Mouse (Mus musculus): ENCODE results near the gene Smg5.
A peak's percentile ranks its signal among the peaks of the same experiment; 100 is the strongest.
"Not testable (repeated sequence)": the region's sequence is repeated elsewhere in the genome, so short reads cannot be mapped to it uniquely, and the experiment has no call there.

The Smg5 gene

GRCm38 (mm10) chr3:88354396-88355165 is 18.5 kb downstream of the Smg5 start:
- DNase-seq = no peak

DNA sequence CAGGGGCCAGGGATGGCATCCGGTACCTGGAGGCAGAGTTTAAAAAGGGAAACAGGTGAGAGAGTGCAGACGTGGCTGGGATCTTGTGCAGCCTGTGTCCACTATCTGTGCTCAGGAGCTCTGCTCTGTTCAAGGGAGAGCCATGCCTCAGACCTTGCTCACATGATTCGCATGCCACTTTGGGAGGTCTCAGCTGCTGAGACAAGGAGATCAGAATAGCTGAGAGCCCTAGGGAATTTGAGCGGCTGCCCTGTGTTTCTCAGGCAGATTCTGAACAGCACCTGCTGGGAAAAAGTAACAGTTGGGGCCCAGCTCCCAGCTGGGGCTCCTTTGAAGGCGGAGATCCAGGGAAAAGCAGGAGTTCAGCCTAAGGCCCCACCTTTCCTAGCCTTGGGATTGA is 23.5 kb downstream of the Smg5 start:
- no peak for DNase-seq

GRCm38 (mm10) chr3:88359989-88360388 is 23.9 kb downstream of the Smg5 start:
- DNase-seq = no peak

- no peak for DNase-seq
Observed at GRCm38 (mm10) chr3:88361096-88361495, 25.0 kb downstream of the Smg5 start.

DNA sequence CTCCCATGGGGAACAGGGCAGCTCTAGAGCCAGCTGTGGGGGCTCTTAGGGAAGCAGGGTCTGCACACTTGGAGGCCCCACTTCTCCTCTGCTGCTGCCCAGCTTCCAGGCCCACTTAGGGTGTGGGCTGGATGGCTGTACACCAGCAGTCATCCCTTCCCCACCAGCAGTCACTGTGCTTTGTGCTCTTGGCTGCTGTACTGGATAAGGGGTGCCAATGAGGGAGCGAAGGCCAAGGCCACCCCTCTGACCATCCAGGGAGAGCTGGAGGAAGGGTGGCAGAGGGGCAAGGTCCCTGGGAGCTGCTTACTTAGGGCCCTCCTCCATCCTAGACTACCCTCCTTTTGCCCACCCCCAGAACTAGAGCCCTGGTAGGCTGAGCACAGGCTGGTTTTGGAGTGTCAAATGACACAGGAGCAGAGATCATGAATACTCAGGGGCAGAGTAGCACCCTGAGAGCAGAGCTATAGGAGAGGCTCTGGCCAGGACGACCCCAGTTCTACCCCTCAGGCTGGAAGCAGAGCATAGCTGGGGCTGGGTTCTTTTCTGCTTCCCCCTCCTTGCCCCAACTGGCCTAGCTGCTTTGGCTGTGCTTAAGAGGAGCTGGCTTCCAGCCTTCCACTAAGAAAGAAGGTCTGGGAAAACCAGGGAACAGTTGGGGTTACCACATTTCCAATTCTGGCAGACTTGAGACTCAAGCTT is 25.7 kb downstream of the Smg5 start:
- no peak for DNase-seq

DNA sequence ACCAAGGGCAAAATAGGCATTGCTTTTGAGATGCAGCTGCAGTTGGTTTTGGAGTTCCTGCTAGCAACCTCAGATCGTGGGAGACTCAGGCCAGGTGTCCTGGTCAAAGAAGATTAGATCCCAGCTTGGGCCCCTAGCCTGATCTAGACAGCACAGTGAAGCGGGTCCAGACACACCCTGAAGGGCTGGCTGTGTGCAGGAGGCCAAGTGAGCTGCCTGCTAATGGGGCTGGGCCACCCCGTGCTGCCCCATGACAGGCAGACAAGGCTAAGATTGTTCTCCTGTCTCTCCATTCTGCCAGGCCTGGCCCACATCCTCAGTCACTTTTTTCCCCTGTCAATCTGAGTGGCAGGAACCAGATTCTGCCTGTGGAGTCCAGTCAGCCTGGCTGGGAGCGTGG is 27.6 kb downstream of the Smg5 start:
- no peak for DNase-seq

- DNase-seq = peak; percentile 55
Observed at GRCm38 (mm10) chr3:88364337-88364736, 28.3 kb downstream of the Smg5 start, which contains the start of gene Paqr6. Gene Paqr6 (plus strand): TSS chr3:88364584.

DNA sequence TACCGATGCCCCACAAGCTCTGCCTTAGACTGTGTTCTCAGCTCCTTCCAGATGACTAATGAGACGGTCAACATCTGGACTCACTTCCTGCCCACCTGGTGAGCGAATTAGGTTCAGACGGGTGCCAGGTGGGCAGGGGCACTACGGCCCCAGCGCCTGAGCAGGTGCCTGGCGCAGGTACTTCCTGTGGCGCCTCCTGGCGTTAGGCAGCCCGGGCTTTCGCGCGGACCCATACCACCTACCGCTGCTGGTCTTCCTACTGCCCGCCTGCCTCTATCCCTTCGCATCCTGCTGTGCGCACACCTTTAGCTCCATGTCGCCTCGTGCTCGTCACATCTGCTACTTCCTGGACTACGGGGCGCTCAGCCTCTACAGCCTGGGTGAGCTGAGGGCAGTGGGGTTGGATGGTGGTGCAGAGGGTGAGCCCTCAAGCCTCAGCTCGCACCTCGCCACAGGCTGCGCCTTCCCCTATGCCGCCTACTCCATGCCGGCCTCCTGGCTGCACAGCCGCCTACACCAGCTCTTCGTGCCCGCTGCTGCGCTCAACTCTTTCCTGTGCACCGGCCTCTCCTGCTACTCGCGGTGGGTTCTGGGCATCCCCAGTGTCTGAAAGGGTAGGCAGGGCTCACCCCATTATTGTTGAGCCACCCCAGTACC is 29.8 kb downstream of the Smg5 start:
- DNase-seq = no peak

- DNase-seq = peak; percentile 55
Observed at GRCm38 (mm10) chr3:88366830-88367428, 30.9 kb downstream of the Smg5 start.

GRCm38 (mm10) chr3:88367517-88367916 is 31.5 kb downstream of the Smg5 start:
- not testable (repeated sequence) for DNase-seq

DNA sequence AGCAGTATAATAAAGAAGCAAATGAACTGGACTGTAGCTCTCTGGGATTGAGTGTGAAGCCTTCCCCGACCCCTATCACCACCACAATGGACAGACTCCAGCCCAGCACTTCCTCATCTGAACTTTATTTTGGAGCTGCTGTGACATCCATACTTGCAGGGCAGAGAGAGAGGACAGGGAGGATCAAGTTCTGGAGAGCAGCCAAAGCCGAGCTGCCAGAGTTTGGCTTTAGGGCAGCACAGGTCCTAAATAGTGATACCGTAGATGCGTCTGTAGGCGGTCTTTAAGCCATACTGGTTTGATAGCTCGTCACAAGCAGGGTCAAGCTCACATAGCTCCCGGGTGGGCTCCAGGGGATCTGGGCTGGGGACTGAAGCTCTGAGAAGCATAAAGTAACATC is 32.5 kb downstream of the Smg5 start:
- not testable (repeated sequence) for DNase-seq

GRCm38 (mm10) chr3:88372643-88373042 is 36.6 kb downstream of the Smg5 start, which contains the start of gene Bglap3:
Gene Bglap3 (minus strand): TSS chr3:88372743.
- DNase-seq = not testable (repeated sequence)

DNA sequence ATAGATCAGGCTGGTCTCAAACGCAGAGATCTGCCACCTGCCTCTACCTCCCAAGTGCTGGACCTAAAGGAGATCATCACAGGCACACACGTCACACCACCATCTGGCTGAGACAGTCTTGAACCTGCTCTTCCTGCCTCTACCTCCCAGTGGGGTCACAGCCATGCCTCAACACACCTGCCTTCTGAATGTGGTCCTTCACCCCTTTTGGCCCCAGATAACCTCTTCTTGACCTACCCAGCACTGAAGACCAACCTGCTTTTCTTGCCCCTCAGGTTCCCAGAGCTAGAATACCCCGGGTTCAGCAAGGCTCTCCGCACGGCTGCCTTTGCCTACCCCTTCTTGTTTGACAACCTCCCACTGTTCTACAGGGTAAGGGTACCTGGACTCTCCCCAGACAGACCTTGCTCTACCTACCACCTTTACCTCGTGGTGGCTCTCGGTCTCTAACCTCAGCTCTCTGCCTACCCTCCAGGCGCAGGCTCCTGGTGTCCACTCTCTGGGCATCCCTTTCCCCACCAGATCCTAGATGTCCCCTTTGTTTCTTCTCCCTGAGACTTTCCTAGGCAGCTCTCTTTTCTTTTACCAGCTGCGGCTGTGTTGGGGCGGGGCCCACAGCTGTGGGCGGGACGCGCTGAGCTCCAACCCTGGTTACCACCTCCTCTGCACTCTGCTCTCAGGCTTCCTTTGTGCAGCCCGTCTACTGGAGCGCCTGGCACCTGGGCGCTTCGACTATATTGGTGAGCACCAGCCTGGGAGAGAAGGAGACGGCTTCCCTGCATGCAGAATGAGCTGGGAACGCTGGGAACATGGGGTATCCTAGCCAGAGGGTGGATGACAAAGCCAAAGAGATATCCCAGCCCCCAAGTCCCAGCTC is 39.9 kb downstream of the Smg5 start:
- DNase-seq = peak; percentile 69

DNA sequence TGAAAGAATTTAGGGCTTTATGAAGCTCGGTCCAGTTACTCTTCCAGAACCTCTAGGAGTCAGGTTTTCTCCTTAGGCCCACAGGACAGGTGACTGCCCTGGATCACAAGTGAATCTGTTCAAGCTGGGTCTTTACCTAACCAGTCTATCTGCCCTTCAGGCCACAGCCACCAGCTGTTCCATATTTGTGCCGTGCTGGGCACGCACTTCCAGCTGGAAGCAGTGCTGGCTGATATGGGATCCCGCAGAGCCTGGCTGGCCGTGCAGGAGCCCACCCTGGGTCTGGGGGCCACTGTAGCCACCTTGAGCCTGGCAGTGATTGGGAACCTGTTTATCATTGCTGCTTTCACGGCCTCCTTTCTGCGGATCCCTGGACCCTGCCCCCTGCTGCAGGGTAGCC is 40.6 kb downstream of the Smg5 start:
- DNase-seq = not testable (repeated sequence)

- not testable (repeated sequence) for DNase-seq
Observed at GRCm38 (mm10) chr3:88378599-88378998, 42.5 kb downstream of the Smg5 start, which contains the start of gene Bglap2. Gene Bglap2 (minus strand): TSS chr3:88378699.

- DNase-seq = peak; percentile 84
Observed at GRCm38 (mm10) chr3:88381389-88382315, 45.6 kb downstream of the Smg5 start.

DNA sequence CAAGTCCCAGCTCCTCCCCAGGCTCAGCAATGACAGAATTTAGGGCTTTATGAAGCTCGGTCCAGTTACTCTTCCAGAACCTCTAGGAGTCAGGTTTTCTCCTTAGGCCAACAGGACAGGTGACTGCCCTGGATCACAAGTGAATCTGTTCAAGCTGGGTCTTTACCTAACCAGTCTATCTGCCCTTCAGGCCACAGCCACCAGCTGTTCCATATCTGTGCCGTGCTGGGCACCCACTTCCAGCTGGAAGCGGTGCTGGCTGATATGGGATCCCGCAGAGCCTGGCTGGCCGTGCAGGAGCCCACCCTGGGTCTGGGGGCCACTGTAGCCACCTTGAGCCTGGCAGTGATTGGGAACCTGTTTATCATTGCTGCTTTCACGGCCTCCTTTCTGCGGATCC is 46.3 kb downstream of the Smg5 start:
- not testable (repeated sequence) for DNase-seq

- no peak for DNase-seq
Observed at GRCm38 (mm10) chr3:88384364-88384763, 48.3 kb downstream of the Smg5 start, which contains the start of gene Bglap. Gene Bglap (minus strand): TSS chr3:88384464.

- DNase-seq = no peak
Observed at GRCm38 (mm10) chr3:88393776-88394375, 57.8 kb downstream of the Smg5 start.

DNA sequence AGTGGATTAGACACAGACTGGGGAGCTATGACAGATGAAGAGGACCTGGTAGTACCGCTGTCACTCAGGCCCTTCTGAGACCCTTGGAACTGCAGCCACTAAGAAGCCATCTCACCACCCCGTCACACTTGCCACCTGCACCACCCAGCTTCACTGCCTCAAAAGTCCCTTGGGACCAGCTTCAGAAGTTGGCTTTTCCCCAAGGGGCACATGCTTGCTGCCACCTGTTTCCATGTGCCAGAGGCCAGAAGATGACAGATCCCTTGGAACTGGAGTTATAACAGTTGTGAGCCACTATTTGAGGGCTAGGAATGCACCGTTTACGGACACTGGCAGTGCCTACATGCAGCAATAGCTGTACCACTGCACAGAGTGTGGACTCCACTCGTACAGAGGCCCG is 59.2 kb downstream of the Smg5 start:
- no peak for DNase-seq
